Mouse (Mus musculus): Measurements from ENCODE around the gene Luc7l3. TPM values are rescaled to one million over a fixed set of nuclear protein-coding genes. Genes with fewer than 3 reads are reported as not detected.

The Luc7l3 gene
- polyA plus RNA-seq, 1 experiment from 2014 or later = 127 TPM

DNA sequence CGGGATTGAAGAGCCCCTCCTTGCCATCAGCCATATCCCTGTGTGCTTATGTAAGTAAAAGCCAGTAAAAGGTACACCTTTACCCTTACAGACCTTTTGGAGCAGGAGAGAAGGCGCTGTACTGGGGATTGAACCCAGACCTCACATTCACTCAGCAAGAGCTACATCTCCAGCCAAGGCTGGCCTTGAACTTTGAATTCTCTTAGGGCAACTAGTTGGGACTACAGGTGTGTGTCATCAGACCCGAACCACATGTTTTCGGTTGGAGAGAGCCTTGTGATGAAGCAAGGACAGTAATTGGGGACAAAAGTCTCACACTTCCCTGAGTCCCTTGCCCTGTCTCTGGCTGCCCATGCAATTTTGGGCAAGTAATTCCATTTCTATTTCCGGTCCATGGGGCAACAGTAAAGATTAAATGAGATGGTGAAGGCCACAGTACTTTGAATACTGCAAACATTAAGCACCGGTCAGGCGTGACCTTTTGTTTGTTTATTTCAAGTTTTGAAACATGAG lies 25.3 kb upstream of the Luc7l3 start:
- no peak overlapping the region for H3K4me2 ChIP-seq
- WGBS = 72% methylated on average over 7 of the region's 7 CpGs
- no peak for ATAC-seq (replicated peaks; ENCODE audit: low FRiP score)

GRCm38 (mm10) chr11:94346611-94347010 lies 24.8 kb upstream of the Luc7l3 start:
- Histone ChIP-seq H3K27ac (peak overlapping the region; percentile 23), H3K4me2 (no peak overlapping the region), H3K36me3 (no peaks in the 10 kb centered on the region), H3K4me3 (replicated peaks) (no peak overlapping the region), H3K9me3 (replicated peaks) (no peaks in the 10 kb centered on the region), H3K9ac (no peak overlapping the region), H3K27me3 (no peaks in the 10 kb centered on the region), H3K4me1 (peaks cover 65% of the 10 kb centered on the region)
- 36% methylated on average over 3 of the region's 3 CpGs for WGBS
- ATAC-seq (replicated peaks; ENCODE audit: low FRiP score) = no peak

More for the DNA sequence above, 25.3 kb upstream of the Luc7l3 start:
- no peaks in the 10 kb centered on the region for H3K36me3 ChIP-seq
- H3K27ac ChIP-seq = peak overlapping the region; percentile 23
- peaks cover 65% of the 10 kb centered on the region for H3K4me1 ChIP-seq
- H3K9me3 ChIP-seq (replicated peaks) = no peaks in the 10 kb centered on the region
- H3K27me3 ChIP-seq = no peaks in the 10 kb centered on the region
- H3K9ac ChIP-seq = no peak overlapping the region
- no peak overlapping the region for H3K4me3 ChIP-seq (replicated peaks)

GRCm38 (mm10) chr11:94345926-94346325 lies 24.1 kb upstream of the Luc7l3 start:
- no peak overlapping the region for H3K4me2 ChIP-seq
- no peak for ATAC-seq (replicated peaks; ENCODE audit: low FRiP score)
- no peak overlapping the region for H3K9ac ChIP-seq
- H3K27ac ChIP-seq = no peak overlapping the region
- peaks cover 62% of the 10 kb centered on the region for H3K4me1 ChIP-seq
- no peak overlapping the region for H3K4me3 ChIP-seq (replicated peaks)
- no peaks in the 10 kb centered on the region for H3K27me3 ChIP-seq
- peaks cover 2% of the 10 kb centered on the region; the same call in 1 of the 2 replicates for H3K36me3 ChIP-seq
- 78% methylated on average over 10 of the region's 10 CpGs for WGBS
- no peaks in the 10 kb centered on the region for H3K9me3 ChIP-seq (replicated peaks)

- WGBS = 27% methylated on average over 1 of the region's 1 CpGs
- H3K27me3 ChIP-seq = no peaks in the 10 kb centered on the region
- no peak for ATAC-seq (replicated peaks; ENCODE audit: low FRiP score)
These were observed 22.7 kb upstream of the Luc7l3 start for GRCm38 (mm10) chr11:94344470-94344869.

DNA sequence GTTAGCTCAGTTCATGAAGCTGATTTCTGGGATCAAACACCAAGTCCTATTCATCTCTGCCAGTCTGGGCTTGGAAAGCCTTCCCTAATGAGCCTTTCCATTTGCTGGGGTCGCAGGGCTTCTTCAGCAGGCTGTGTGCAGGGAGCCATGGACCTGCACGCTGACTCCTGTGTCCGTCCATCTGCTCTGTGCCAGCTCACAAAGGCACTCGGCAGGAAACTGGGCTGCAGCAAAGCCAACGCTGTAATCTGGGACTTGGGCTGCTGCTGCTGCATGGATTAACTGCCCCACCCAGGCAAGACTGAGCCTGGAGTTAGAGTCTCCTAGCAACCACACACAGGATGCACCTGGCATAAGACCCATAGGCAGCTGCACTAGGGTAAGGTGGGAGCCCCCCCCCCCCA lies 22.2 kb upstream of the Luc7l3 start:
- Histone ChIP-seq H3K4me1 (peaks cover 67% of the 10 kb centered on the region), H3K27ac (no peak overlapping the region), H3K4me3 (replicated peaks) (no peak overlapping the region), H3K9me3 (replicated peaks) (no peaks in the 10 kb centered on the region), H3K27me3 (no peaks in the 10 kb centered on the region), H3K9ac (no peak overlapping the region), H3K4me2 (no peak overlapping the region), H3K36me3 (peaks cover 19% of the 10 kb centered on the region)
- ATAC-seq (replicated peaks; ENCODE audit: low FRiP score) = no peak
- WGBS = 53% methylated on average over 5 of the region's 5 CpGs

More at GRCm38 (mm10) chr11:94344470-94344869, 22.7 kb upstream of the Luc7l3 start:
- no peaks in the 10 kb centered on the region for H3K9me3 ChIP-seq (replicated peaks)
- no peak overlapping the region for H3K9ac ChIP-seq
- H3K27ac ChIP-seq = no peak overlapping the region
- peaks cover 14% of the 10 kb centered on the region for H3K36me3 ChIP-seq
- H3K4me2 ChIP-seq = no peak overlapping the region
- peaks cover 67% of the 10 kb centered on the region for H3K4me1 ChIP-seq
- no peak overlapping the region for H3K4me3 ChIP-seq (replicated peaks)

GRCm38 (mm10) chr11:94342114-94342905 lies 20.5 kb upstream of the Luc7l3 start:
- no peak for ATAC-seq (replicated peaks; ENCODE audit: low FRiP score)
- no peaks in the 10 kb centered on the region for H3K27me3 ChIP-seq
- peaks cover 64% of the 10 kb centered on the region for H3K4me1 ChIP-seq
- no peak overlapping the region for H3K4me3 ChIP-seq (replicated peaks)
- 21% methylated on average over 13 of the region's 13 CpGs for WGBS
- H3K27ac ChIP-seq = peak overlapping the region; percentile 70
- H3K9me3 ChIP-seq (replicated peaks) = no peaks in the 10 kb centered on the region
- no peak overlapping the region for H3K9ac ChIP-seq
- H3K4me2 ChIP-seq = no peak overlapping the region
- H3K36me3 ChIP-seq = peaks cover 36% of the 10 kb centered on the region

- Histone ChIP-seq H3K27ac (peak overlapping the region; percentile 70), H3K9me3 (replicated peaks) (no peaks in the 10 kb centered on the region), H3K4me2 (no peak overlapping the region), H3K9ac (no peak overlapping the region), H3K27me3 (no peaks in the 10 kb centered on the region), H3K4me1 (peaks cover 55% of the 10 kb centered on the region), H3K4me3 (replicated peaks) (no peak overlapping the region), H3K36me3 (peaks cover 44% of the 10 kb centered on the region)
- ATAC-seq (replicated peaks; ENCODE audit: low FRiP score) = no peak
- WGBS = 59% methylated on average over 10 of the region's 10 CpGs
These were observed 19.5 kb upstream of the Luc7l3 start for GRCm38 (mm10) chr11:94340948-94341933.

- ATAC-seq (replicated peaks; ENCODE audit: low FRiP score) = peak; percentile 73
- Histone ChIP-seq H3K4me1 (peaks cover 44% of the 10 kb centered on the region), H3K4me3 (replicated peaks) (no peak overlapping the region), H3K9ac (no peak overlapping the region), H3K36me3 (peaks cover 54% of the 10 kb centered on the region), H3K27ac (no peak overlapping the region), H3K27me3 (no peaks in the 10 kb centered on the region), H3K4me2 (no peak overlapping the region), H3K9me3 (replicated peaks) (no peaks in the 10 kb centered on the region)
- 58% methylated on average over 18 of the region's 18 CpGs for WGBS
These were observed 18.2 kb upstream of the Luc7l3 start for GRCm38 (mm10) chr11:94339732-94340585.

GRCm38 (mm10) chr11:94338347-94338746 lies 16.6 kb upstream of the Luc7l3 start:
- H3K9ac ChIP-seq = no peak overlapping the region
- ATAC-seq (replicated peaks; ENCODE audit: low FRiP score) = no peak
- H3K4me3 ChIP-seq (replicated peaks) = no peak overlapping the region
- no peaks in the 10 kb centered on the region for H3K9me3 ChIP-seq (replicated peaks)
- H3K4me1 ChIP-seq = peaks cover 28% of the 10 kb centered on the region
- peaks cover 61% of the 10 kb centered on the region for H3K36me3 ChIP-seq
- WGBS = 90% methylated on average over 2 of the region's 2 CpGs
- no peak overlapping the region for H3K4me2 ChIP-seq
- no peak overlapping the region for H3K27ac ChIP-seq
- no peaks in the 10 kb centered on the region for H3K27me3 ChIP-seq

GRCm38 (mm10) chr11:94336551-94336950 lies 14.8 kb upstream of the Luc7l3 start:
- Histone ChIP-seq H3K9me3 (replicated peaks) (no peaks in the 10 kb centered on the region), H3K4me2 (no peak overlapping the region), H3K27me3 (no peaks in the 10 kb centered on the region), H3K36me3 (peaks cover 61% of the 10 kb centered on the region), H3K27ac (no peak overlapping the region), H3K4me3 (replicated peaks) (no peak overlapping the region), H3K9ac (no peak overlapping the region), H3K4me1 (peaks cover 11% of the 10 kb centered on the region)
- no peak for ATAC-seq (replicated peaks; ENCODE audit: low FRiP score)

- 88% methylated on average over 8 of the region's 8 CpGs for WGBS
- Histone ChIP-seq H3K9me3 (replicated peaks) (no peaks in the 10 kb centered on the region), H3K9ac (no peak overlapping the region), H3K27me3 (no peaks in the 10 kb centered on the region), H3K4me3 (replicated peaks) (no peak overlapping the region), H3K36me3 (peaks cover 47% of the 10 kb centered on the region), H3K4me2 (no peak overlapping the region), H3K4me1 (peaks cover 10% of the 10 kb centered on the region), H3K27ac (no peak overlapping the region)
- no peak for ATAC-seq (replicated peaks; ENCODE audit: low FRiP score)
These were observed 12.7 kb upstream of the Luc7l3 start for GRCm38 (mm10) chr11:94334386-94334968.

Data from kidney, embryonic 15.5 days (tissue).